Mouse (Mus musculus) heart, postnatal 4 days (tissue): Measurements from ENCODE around the gene Dbi. TPM values are rescaled to one million over a fixed set of nuclear protein-coding genes. Genes with fewer than 3 reads are reported as not detected.

Experiments used
- DNase-seq: peaks from one replicate; pipeline ENCODE4 v3.0.0; 2021
- total RNA-seq, 2 experiments: library from RNA; stranded (reverse); gene quantifications; 2 replicates each; pipeline ENCODE4 v1.2.3; 2021

The Dbi gene
- total RNA-seq, 2 experiments from 2014 or later: 404 to 419 TPM

GRCm38 (mm10) chr1:120121930-120122530 lies 1.2 kb upstream of the Dbi start:
- DNase-seq: no peak

- peak; percentile 63 for DNase-seq
Observed at GRCm38 (mm10) chr1:120120141-120120968, 523 bp downstream of the Dbi start.

- no peak for DNase-seq
Observed at GRCm38 (mm10) chr1:120119389-120119788, 1.5 kb downstream of the Dbi start.

GRCm38 (mm10) chr1:120118854-120119253 lies 2.0 kb downstream of the Dbi start:
- DNase-seq: no peak

GRCm38 (mm10) chr1:120116106-120116505 lies 4.8 kb downstream of the Dbi start:
- DNase-seq: peak; percentile 39

GRCm38 (mm10) chr1:120115671-120116081 lies 5.2 kb downstream of the Dbi start:
- DNase-seq: peak; percentile 69

- no peak for DNase-seq
Observed at GRCm38 (mm10) chr1:120112251-120113187, 8.4 kb downstream of the Dbi start.

- no peak for DNase-seq
Observed at GRCm38 (mm10) chr1:120111766-120112165, 9.1 kb downstream of the Dbi start.

- no peak for DNase-seq
Observed at GRCm38 (mm10) chr1:120109741-120110432, 11.0 kb downstream of the Dbi start.

- DNase-seq: peak; percentile 21
Observed at GRCm38 (mm10) chr1:120105556-120105959, 15.3 kb downstream of the Dbi start.

- DNase-seq: no peak
Observed at GRCm38 (mm10) chr1:120101227-120101609, 19.7 kb downstream of the Dbi start.

GRCm38 (mm10) chr1:120100456-120101226 lies 20.2 kb downstream of the Dbi start:
- DNase-seq: no peak

- DNase-seq: no peak
Observed at GRCm38 (mm10) chr1:120099483-120099882, 21.4 kb downstream of the Dbi start.

- DNase-seq: peak; percentile 77
Observed at GRCm38 (mm10) chr1:120098327-120098726, 22.6 kb downstream of the Dbi start.

- no peak for DNase-seq
Observed at GRCm38 (mm10) chr1:120094920-120095319, 26.0 kb downstream of the Dbi start.

GRCm38 (mm10) chr1:120093482-120094134 lies 27.3 kb downstream of the Dbi start:
- DNase-seq: peak; percentile 93

GRCm38 (mm10) chr1:120090880-120091570 lies 29.9 kb downstream of the Dbi start:
- DNase-seq: peak; percentile 28

GRCm38 (mm10) chr1:120089180-120089579 lies 31.7 kb downstream of the Dbi start:
- no peak for DNase-seq

- DNase-seq: no peak
Observed at GRCm38 (mm10) chr1:120086644-120087043, 34.2 kb downstream of the Dbi start.

GRCm38 (mm10) chr1:120085696-120086095 lies 35.2 kb downstream of the Dbi start:
- no peak for DNase-seq
